Mouse (Mus musculus) testis, adult 2 months (tissue): ENCODE data around the gene Asnsd1.

Experiments
- CTCF ChIP-seq: fragments of 200-500 bp; IDR thresholded peaks from 2 replicates; pipeline ENCODE4 v1.5.1; 2012; ENCODE audit warnings: low read depth, mild to moderate bottlenecking, inconsistent platforms, low read length, moderate library complexity; ENCODE audit not compliant: control insufficient read depth, insufficient read depth, insufficient replicate concordance
- POLR2A ChIP-seq: fragments of 200-500 bp; IDR thresholded peaks from 2 replicates; pipeline ENCODE4 v1.6.1; 2012; ENCODE audit warnings: low read depth, mild to moderate bottlenecking, inconsistent platforms, low read length, moderate library complexity; ENCODE audit not compliant: control insufficient read depth

- no peak for TF ChIP-seq CTCF
- no peak for TF ChIP-seq POLR2A
These were observed 36.2 kb upstream of the Asnsd1 start for GRCm38 (mm10) chr1:53388762-53389161.
